Mouse (Mus musculus): ENCODE measurements around the gene Ly6g6e. TPM values are rescaled to one million over a fixed set of nuclear protein-coding genes. Genes with fewer than 3 reads are reported as not detected.
"Not testable (repeated sequence)": the region's sequence is repeated elsewhere in the genome, so short reads cannot be mapped to it uniquely, and the experiment has no call there.

Gene Ly6g6e
- polyA plus RNA-seq, 1 experiment, result 1.3 TPM

DNA sequence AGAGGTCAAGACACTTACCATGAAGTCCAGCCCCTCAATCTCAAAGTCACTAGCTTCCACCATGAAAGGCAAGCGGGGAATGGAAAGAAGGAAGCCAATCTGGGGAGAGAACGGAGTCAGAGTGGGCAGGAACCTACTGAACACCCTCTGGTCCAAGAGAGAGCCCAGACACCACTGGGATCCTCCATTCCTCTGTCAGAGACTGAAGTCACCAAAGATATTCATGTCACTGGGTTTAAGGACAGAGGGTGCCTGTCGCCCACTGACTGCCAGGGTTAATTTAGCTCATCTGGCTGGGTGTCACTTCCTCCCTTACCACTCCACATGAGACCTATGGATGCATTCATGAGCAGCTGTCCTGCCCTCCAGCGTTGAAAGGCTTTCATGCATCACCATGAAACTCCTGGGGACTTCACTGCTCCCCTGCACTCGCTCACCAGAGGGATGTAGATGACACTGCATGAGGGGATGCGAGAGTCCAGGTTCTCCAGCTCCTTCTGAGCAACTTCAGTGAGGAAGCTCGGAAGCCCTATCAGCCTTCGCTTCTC is 44.3 kb upstream of the Ly6g6e start:
- Histone ChIP-seq H3K27ac (ENCODE audit: insufficient read depth, low read depth, low read length) (no peak overlapping the region), H3K4me3 (ENCODE audit: low read depth, low read length) (no peak overlapping the region), H3K36me3 (ENCODE audit: control insufficient read depth, insufficient read depth, low read length) (no peaks in the 10 kb centered on the region), H3K27me3 (ENCODE audit: control insufficient read depth, insufficient read depth, low read length) (no peaks in the 10 kb centered on the region), H3K4me1 (ENCODE audit: control insufficient read depth, insufficient read depth, insufficient read length, low read length) (no peaks in the 10 kb centered on the region; the same call in 1 of the 2 replicates)
- TF ChIP-seq CTCF (IDR thresholded peaks at IDR 0.05; ENCODE audit: extremely low read depth, insufficient read length, insufficient replicate concordance, low read depth, low read length) (no peak), POLR2A (IDR thresholded peaks at IDR 0.05; ENCODE audit: low read depth, low read length) (no peak)
- 71% methylated on average over 8 of the region's 8 CpGs for WGBS

DNA sequence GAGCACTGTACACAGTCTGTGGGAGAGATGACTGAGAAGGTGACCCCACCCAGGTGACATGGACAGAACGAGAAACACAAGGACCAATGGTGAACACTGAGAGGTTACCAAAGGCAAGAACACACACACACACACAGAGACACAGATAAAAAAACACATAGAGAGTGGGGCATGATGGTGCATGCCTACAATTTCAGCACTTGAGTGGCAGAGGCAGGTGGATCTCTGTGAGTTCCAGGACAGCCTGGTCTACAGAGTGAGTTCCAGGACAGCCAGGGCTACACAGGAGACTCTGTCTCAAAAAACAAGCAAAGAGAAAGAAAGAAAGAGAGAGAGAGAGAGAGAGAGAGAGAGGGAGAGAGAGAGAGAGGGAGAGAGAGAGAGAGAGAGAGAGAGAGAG is 43.0 kb upstream of the Ly6g6e start:
- not testable (repeated sequence) for H3K27ac ChIP-seq (ENCODE audit: insufficient read depth, low read depth, low read length); H3K36me3 ChIP-seq (ENCODE audit: control insufficient read depth, insufficient read depth, low read length); H3K4me1 ChIP-seq (ENCODE audit: control insufficient read depth, insufficient read depth, insufficient read length, low read length); H3K27me3 ChIP-seq (ENCODE audit: control insufficient read depth, insufficient read depth, low read length); H3K4me3 ChIP-seq (ENCODE audit: low read depth, low read length)
- WGBS, result 60% methylated on average over 1 of the region's 1 CpGs

DNA sequence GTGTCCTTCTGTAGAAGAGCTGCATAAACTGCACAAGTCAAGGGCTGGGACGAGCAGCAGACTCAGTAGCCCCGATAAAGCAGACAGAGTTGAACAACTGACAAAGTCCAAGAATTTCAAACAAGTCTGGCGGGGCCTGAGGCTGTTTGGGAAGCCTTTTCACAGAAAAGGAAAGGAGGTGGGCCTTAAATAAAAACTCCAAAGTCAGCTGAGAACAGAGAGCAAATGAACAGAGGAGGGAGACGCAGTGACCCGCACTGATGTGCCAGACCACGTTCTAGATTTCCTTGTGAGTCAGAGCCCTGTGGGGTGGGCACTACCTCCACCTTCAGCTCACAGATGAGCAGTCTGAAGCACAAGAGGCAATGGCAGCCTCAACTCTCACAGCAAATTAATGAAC is 41.8 kb upstream of the Ly6g6e start:
- Histone ChIP-seq H3K4me1 (ENCODE audit: control insufficient read depth, insufficient read depth, insufficient read length, low read length) (no peaks in the 10 kb centered on the region; the same call in 1 of the 2 replicates), H3K4me3 (ENCODE audit: low read depth, low read length) (no peak overlapping the region), H3K27me3 (ENCODE audit: control insufficient read depth, insufficient read depth, low read length) (no peaks in the 10 kb centered on the region), H3K27ac (ENCODE audit: insufficient read depth, low read depth, low read length) (no peak overlapping the region), H3K36me3 (ENCODE audit: control insufficient read depth, insufficient read depth, low read length) (no peaks in the 10 kb centered on the region)
- no peak for TF ChIP-seq POLR2A (IDR thresholded peaks at IDR 0.05; ENCODE audit: low read depth, low read length)
- no peak for TF ChIP-seq CTCF (IDR thresholded peaks at IDR 0.05; ENCODE audit: extremely low read depth, insufficient read length, insufficient replicate concordance, low read depth, low read length)
- WGBS, result 39% methylated on average over 6 of the region's 6 CpGs

DNA sequence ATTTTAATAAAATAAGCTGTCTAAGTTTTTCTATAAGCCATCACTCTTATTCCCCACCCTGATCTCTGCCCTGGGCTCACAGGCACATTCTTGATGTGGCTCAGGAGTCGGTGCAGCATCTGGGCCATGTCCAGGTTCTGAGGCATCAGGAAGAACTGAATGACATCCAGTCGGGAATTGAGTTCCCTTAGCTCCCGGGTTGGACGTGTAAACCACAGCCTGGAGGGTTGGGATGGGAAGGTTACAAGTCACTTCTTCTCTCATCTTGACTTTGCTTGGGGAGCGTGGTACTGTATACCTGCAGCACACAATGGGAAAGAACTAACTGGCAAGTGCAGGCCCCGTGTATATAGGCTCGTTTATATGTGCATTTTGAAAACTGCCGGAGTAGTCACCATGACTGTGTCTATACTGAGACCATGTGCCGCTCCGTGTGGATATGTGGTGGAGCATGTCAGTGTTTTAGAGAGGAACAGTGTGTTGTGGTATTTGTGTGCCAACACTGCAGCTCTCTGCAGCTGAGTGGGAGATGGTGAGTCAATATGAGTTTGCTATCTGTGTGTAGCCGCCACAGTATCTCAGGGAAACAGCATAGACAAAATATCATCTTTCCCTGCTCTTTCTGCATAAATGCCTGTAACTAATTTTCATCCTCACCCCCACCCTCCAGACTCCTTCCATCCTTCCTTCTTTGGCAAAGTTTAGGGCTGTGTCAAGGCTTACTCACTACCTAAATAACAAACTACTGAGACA is 37.4 kb upstream of the Ly6g6e start:
- 89% methylated on average over 11 of the region's 11 CpGs for WGBS
- no peak overlapping the region for H3K4me3 ChIP-seq (ENCODE audit: low read depth, low read length)
- H3K36me3 ChIP-seq (ENCODE audit: control insufficient read depth, insufficient read depth, low read length), result no peaks in the 10 kb centered on the region
- H3K4me1 ChIP-seq (ENCODE audit: control insufficient read depth, insufficient read depth, insufficient read length, low read length), result no peaks in the 10 kb centered on the region
- no peak overlapping the region for H3K27ac ChIP-seq (ENCODE audit: insufficient read depth, low read depth, low read length)
- TF ChIP-seq CTCF (IDR thresholded peaks at IDR 0.05; ENCODE audit: extremely low read depth, insufficient read length, insufficient replicate concordance, low read depth, low read length), result no peak
- no peak for TF ChIP-seq POLR2A (IDR thresholded peaks at IDR 0.05; ENCODE audit: low read depth, low read length)
- no peaks in the 10 kb centered on the region for H3K27me3 ChIP-seq (ENCODE audit: control insufficient read depth, insufficient read depth, low read length)

DNA sequence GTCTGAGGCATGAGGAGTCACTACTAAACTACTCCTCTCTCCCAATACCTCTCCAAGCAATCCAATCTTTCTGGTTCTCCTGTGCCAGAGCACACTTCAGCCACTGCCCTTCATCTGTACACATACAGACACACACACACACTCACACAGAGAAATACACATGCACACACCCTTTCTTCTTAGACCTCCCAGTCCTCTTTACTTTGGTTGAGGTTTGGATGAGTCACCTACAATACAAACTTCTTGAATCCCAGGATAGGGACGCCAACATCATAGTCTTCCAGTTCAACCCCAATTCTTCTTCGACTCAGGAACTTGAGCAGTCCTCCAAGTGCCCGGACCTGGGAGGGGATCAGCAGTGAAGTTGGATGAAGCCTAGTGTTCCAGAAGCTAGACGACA is 32.9 kb upstream of the Ly6g6e start:
- TF ChIP-seq POLR2A (IDR thresholded peaks at IDR 0.05; ENCODE audit: low read depth, low read length) (no peak), CTCF (IDR thresholded peaks at IDR 0.05; ENCODE audit: extremely low read depth, insufficient read length, insufficient replicate concordance, low read depth, low read length) (no peak)
- no peaks in the 10 kb centered on the region for H3K36me3 ChIP-seq (ENCODE audit: control insufficient read depth, insufficient read depth, low read length)
- H3K27me3 ChIP-seq (ENCODE audit: control insufficient read depth, insufficient read depth, low read length), result no peaks in the 10 kb centered on the region
- H3K4me3 ChIP-seq (ENCODE audit: low read depth, low read length), result no peak overlapping the region
- no peak overlapping the region for H3K27ac ChIP-seq (ENCODE audit: insufficient read depth, low read depth, low read length)
- WGBS, result 77% methylated on average over 4 of the region's 4 CpGs
- H3K4me1 ChIP-seq (ENCODE audit: control insufficient read depth, insufficient read depth, insufficient read length, low read length), result peaks cover 15% of the 10 kb centered on the region

DNA sequence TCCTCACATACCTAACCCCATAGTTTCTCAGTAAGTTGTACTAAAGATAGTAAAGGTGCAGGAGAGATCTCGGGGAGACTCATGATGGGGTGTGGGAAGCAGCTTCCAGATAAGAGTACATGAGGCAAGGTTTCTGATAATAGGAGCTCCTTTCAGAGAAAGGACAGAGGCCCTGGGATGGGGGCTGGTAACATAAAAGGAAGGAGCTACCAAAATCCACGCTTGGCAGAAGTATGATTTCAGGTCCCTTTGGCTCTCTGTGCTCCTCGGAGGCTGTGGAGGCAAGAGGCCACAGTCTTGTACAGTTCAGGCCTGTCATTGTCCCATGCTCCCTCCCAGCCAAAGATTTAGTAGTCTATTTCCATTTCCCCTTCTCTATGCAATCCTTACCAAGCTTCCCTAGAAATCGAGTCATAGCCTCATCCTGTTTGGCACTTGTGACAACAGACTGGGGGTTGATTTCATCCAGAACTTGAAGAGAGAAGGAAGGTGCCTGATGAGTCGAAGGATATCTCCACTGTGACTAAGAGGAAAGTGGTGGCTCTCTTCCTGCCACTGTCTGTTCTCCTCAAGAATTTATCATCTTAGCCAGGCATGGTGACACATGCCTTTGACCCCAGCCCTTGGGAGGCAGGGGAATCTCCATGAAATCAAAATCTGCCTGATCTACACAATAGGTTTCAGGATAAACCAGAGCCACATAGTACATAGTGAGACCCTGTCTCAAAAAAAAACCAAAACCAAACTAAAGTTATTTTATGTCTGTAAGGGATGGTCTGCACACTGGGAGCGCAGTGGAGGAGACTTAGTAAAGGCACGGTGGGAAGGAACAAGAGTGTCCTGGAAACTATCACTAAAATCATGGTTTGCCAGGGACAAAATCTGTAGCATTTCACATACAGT is 31.5 kb upstream of the Ly6g6e start:
- no peak overlapping the region for H3K4me3 ChIP-seq (ENCODE audit: low read depth, low read length)
- peak overlapping the region; percentile 7; the same call in 1 of the 2 replicates for H3K27ac ChIP-seq (ENCODE audit: insufficient read depth, low read depth, low read length)
- peaks cover 21% of the 10 kb centered on the region for H3K4me1 ChIP-seq (ENCODE audit: control insufficient read depth, insufficient read depth, insufficient read length, low read length)
- TF ChIP-seq CTCF (IDR thresholded peaks at IDR 0.05; ENCODE audit: extremely low read depth, insufficient read length, insufficient replicate concordance, low read depth, low read length), result no peak
- TF ChIP-seq POLR2A (IDR thresholded peaks at IDR 0.05; ENCODE audit: low read depth, low read length), result no peak
- no peaks in the 10 kb centered on the region for H3K27me3 ChIP-seq (ENCODE audit: control insufficient read depth, insufficient read depth, low read length)
- no peaks in the 10 kb centered on the region for H3K36me3 ChIP-seq (ENCODE audit: control insufficient read depth, insufficient read depth, low read length)
- WGBS, result 61% methylated on average over 7 of the region's 7 CpGs

Measured in small intestine, adult 2 months (tissue).